Mouse (Mus musculus): Measurements from ENCODE around the gene Dab1. TPM values are rescaled to one million over a fixed set of nuclear protein-coding genes. Genes with fewer than 3 reads are reported as not detected.
A peak's percentile ranks its signal among the peaks of the same experiment; 100 is the strongest.

The Dab1 gene
- polyA plus RNA-seq, 1 experiment from 2014 or later = 11.2 TPM

GRCm38 (mm10) chr4:103934364-103934763, 315.2 kb downstream of the Dab1 start:
- ATAC-seq (ENCODE audit: insufficient read depth, low FRiP score, low read depth) = no peak
- Histone ChIP-seq H3K27me3 (replicated peaks) (no peaks in the 10 kb centered on the region), H3K9me3 (no peaks in the 10 kb centered on the region), H3K36me3 (no peaks in the 10 kb centered on the region), H3K27ac (no peak overlapping the region), H3K4me2 (no peak overlapping the region), H3K9ac (no peak overlapping the region), H3K4me3 (replicated peaks) (no peak overlapping the region), H3K4me1 (no peaks in the 10 kb centered on the region)
- 76% methylated on average over 3 of the region's 3 CpGs for WGBS

GRCm38 (mm10) chr4:103948255-103948654, 329.1 kb downstream of the Dab1 start:
- Histone ChIP-seq H3K9ac (no peak overlapping the region), H3K4me3 (replicated peaks) (no peak overlapping the region), H3K9me3 (no peaks in the 10 kb centered on the region), H3K4me1 (no peaks in the 10 kb centered on the region), H3K27ac (no peak overlapping the region), H3K36me3 (no peaks in the 10 kb centered on the region), H3K4me2 (no peak overlapping the region), H3K27me3 (replicated peaks) (no peaks in the 10 kb centered on the region)
- no peak for ATAC-seq (ENCODE audit: insufficient read depth, low FRiP score, low read depth)
- 39% methylated on average over 3 of the region's 3 CpGs for WGBS

GRCm38 (mm10) chr4:103953652-103954220, 334.6 kb downstream of the Dab1 start:
- Histone ChIP-seq H3K27ac (no peak overlapping the region), H3K4me2 (no peak overlapping the region), H3K27me3 (replicated peaks) (no peaks in the 10 kb centered on the region), H3K9me3 (no peaks in the 10 kb centered on the region), H3K9ac (no peak overlapping the region), H3K4me3 (replicated peaks) (no peak overlapping the region), H3K36me3 (no peaks in the 10 kb centered on the region), H3K4me1 (no peaks in the 10 kb centered on the region)
- ATAC-seq (ENCODE audit: insufficient read depth, low FRiP score, low read depth) = no peak
- 47% methylated on average over 9 of the region's 9 CpGs for WGBS

GRCm38 (mm10) chr4:103961134-103962049, 342.2 kb downstream of the Dab1 start:
- no peaks in the 10 kb centered on the region for H3K27me3 ChIP-seq (replicated peaks)
- 0 out of 2 replicates have a peak overlapping the region, but pooled peaks have one; percentile 40 for H3K27ac ChIP-seq
- no peaks in the 10 kb centered on the region for H3K4me1 ChIP-seq
- H3K4me2 ChIP-seq = no peak overlapping the region
- H3K9me3 ChIP-seq = no peaks in the 10 kb centered on the region
- H3K9ac ChIP-seq = no peak overlapping the region
- no peaks in the 10 kb centered on the region for H3K36me3 ChIP-seq
- H3K4me3 ChIP-seq (replicated peaks) = no peak overlapping the region
- 68% methylated on average over 7 of the region's 7 CpGs for WGBS
- no peak for ATAC-seq (ENCODE audit: insufficient read depth, low FRiP score, low read depth)

GRCm38 (mm10) chr4:103969906-103970305, 350.7 kb downstream of the Dab1 start:
- no peaks in the 10 kb centered on the region for H3K4me1 ChIP-seq
- no peaks in the 10 kb centered on the region for H3K36me3 ChIP-seq
- no peaks in the 10 kb centered on the region for H3K27me3 ChIP-seq (replicated peaks)
- no peak for ATAC-seq (ENCODE audit: insufficient read depth, low FRiP score, low read depth)
- H3K27ac ChIP-seq = no peak overlapping the region
- 34% methylated on average over 9 of the region's 9 CpGs for WGBS
- H3K9ac ChIP-seq = no peak overlapping the region
- no peak overlapping the region for H3K4me2 ChIP-seq
- H3K9me3 ChIP-seq = no peaks in the 10 kb centered on the region
- no peak overlapping the region for H3K4me3 ChIP-seq (replicated peaks)

GRCm38 (mm10) chr4:103974536-103974935, 355.4 kb downstream of the Dab1 start:
- no peaks in the 10 kb centered on the region for H3K4me1 ChIP-seq
- no peaks in the 10 kb centered on the region for H3K36me3 ChIP-seq
- no peak for ATAC-seq (ENCODE audit: insufficient read depth, low FRiP score, low read depth)
- H3K9ac ChIP-seq = no peak overlapping the region
- H3K4me3 ChIP-seq (replicated peaks) = no peak overlapping the region
- WGBS = 71% methylated on average over 2 of the region's 2 CpGs
- H3K9me3 ChIP-seq = no peaks in the 10 kb centered on the region
- no peak overlapping the region for H3K27ac ChIP-seq
- H3K27me3 ChIP-seq (replicated peaks) = no peaks in the 10 kb centered on the region
- H3K4me2 ChIP-seq = no peak overlapping the region

GRCm38 (mm10) chr4:103974946-103975345, 355.8 kb downstream of the Dab1 start:
- H3K27ac ChIP-seq = no peak overlapping the region
- ATAC-seq (ENCODE audit: insufficient read depth, low FRiP score, low read depth) = no peak
- H3K9ac ChIP-seq = no peak overlapping the region
- H3K36me3 ChIP-seq = no peaks in the 10 kb centered on the region
- H3K4me1 ChIP-seq = no peaks in the 10 kb centered on the region
- H3K27me3 ChIP-seq (replicated peaks) = no peaks in the 10 kb centered on the region
- no peak overlapping the region for H3K4me3 ChIP-seq (replicated peaks)
- WGBS = 81% methylated on average over 2 of the region's 2 CpGs
- no peak overlapping the region for H3K4me2 ChIP-seq
- no peaks in the 10 kb centered on the region for H3K9me3 ChIP-seq

- ATAC-seq (ENCODE audit: insufficient read depth, low FRiP score, low read depth) = no peak
- 80% methylated on average over 3 of the region's 3 CpGs for WGBS
- no peak overlapping the region for H3K27ac ChIP-seq
- H3K4me1 ChIP-seq = no peaks in the 10 kb centered on the region
- H3K36me3 ChIP-seq = no peaks in the 10 kb centered on the region
- no peak overlapping the region for H3K4me2 ChIP-seq
- H3K9ac ChIP-seq = no peak overlapping the region
- no peaks in the 10 kb centered on the region for H3K9me3 ChIP-seq
- no peak overlapping the region for H3K4me3 ChIP-seq (replicated peaks)
- H3K27me3 ChIP-seq (replicated peaks) = no peaks in the 10 kb centered on the region
Measured at GRCm38 (mm10) chr4:103993884-103994283, 374.7 kb downstream of the Dab1 start.

- no peak overlapping the region for H3K4me2 ChIP-seq
- no peak overlapping the region for H3K9ac ChIP-seq
- H3K27me3 ChIP-seq (replicated peaks) = no peaks in the 10 kb centered on the region
- H3K4me3 ChIP-seq (replicated peaks) = no peak overlapping the region
- H3K9me3 ChIP-seq = no peaks in the 10 kb centered on the region
- no peak overlapping the region for H3K27ac ChIP-seq
- no peak for ATAC-seq (ENCODE audit: insufficient read depth, low FRiP score, low read depth)
- no peaks in the 10 kb centered on the region for H3K36me3 ChIP-seq
- no peaks in the 10 kb centered on the region for H3K4me1 ChIP-seq
- 79% methylated on average over 1 of the region's 1 CpGs for WGBS
Measured at GRCm38 (mm10) chr4:103994406-103994805, 375.2 kb downstream of the Dab1 start.

GRCm38 (mm10) chr4:104008406-104008805, 389.2 kb downstream of the Dab1 start:
- WGBS = 51% methylated on average over 5 of the region's 5 CpGs
- H3K36me3 ChIP-seq = no peaks in the 10 kb centered on the region
- ATAC-seq (ENCODE audit: insufficient read depth, low FRiP score, low read depth) = no peak
- no peak overlapping the region for H3K4me2 ChIP-seq
- no peak overlapping the region for H3K27ac ChIP-seq
- H3K4me3 ChIP-seq (replicated peaks) = no peak overlapping the region
- no peaks in the 10 kb centered on the region for H3K9me3 ChIP-seq
- H3K9ac ChIP-seq = no peak overlapping the region
- H3K4me1 ChIP-seq = no peaks in the 10 kb centered on the region
- H3K27me3 ChIP-seq (replicated peaks) = no peaks in the 10 kb centered on the region

- Histone ChIP-seq H3K4me3 (replicated peaks) (no peak overlapping the region), H3K9ac (no peak overlapping the region), H3K27ac (no peak overlapping the region), H3K27me3 (replicated peaks) (no peaks in the 10 kb centered on the region), H3K4me1 (no peaks in the 10 kb centered on the region), H3K36me3 (no peaks in the 10 kb centered on the region), H3K4me2 (no peak overlapping the region), H3K9me3 (no peaks in the 10 kb centered on the region)
- no peak for ATAC-seq (ENCODE audit: insufficient read depth, low FRiP score, low read depth)
- WGBS = 57% methylated on average over 4 of the region's 4 CpGs
Measured at GRCm38 (mm10) chr4:104011683-104012082, 392.5 kb downstream of the Dab1 start.

- Histone ChIP-seq H3K9ac (no peak overlapping the region), H3K27me3 (replicated peaks) (no peaks in the 10 kb centered on the region), H3K4me2 (no peak overlapping the region), H3K27ac (no peak overlapping the region), H3K4me3 (replicated peaks) (no peak overlapping the region), H3K9me3 (no peaks in the 10 kb centered on the region), H3K4me1 (no peaks in the 10 kb centered on the region), H3K36me3 (no peaks in the 10 kb centered on the region)
- no peak for ATAC-seq (ENCODE audit: insufficient read depth, low FRiP score, low read depth)
- WGBS = 52% methylated on average over 4 of the region's 4 CpGs
Measured at GRCm38 (mm10) chr4:104012150-104012549, 393.0 kb downstream of the Dab1 start.
